Mouse (Mus musculus) megakaryocyte, embryonic 14.5 days (primary cell): ENCODE data around the gene Itk.

Experiments
- FLI1 ChIP-seq: IDR thresholded peaks from 2 replicates; pipeline ENCODE4 v1.6.1; 2012; ENCODE audit warnings: low read length, inconsistent platforms, mixed read lengths
- GATA1 ChIP-seq: IDR thresholded peaks from 3 replicates; pipeline ENCODE4 v1.6.1; 2012; ENCODE audit warnings: mixed read lengths, low read length, inconsistent platforms, borderline replicate concordance

DNA sequence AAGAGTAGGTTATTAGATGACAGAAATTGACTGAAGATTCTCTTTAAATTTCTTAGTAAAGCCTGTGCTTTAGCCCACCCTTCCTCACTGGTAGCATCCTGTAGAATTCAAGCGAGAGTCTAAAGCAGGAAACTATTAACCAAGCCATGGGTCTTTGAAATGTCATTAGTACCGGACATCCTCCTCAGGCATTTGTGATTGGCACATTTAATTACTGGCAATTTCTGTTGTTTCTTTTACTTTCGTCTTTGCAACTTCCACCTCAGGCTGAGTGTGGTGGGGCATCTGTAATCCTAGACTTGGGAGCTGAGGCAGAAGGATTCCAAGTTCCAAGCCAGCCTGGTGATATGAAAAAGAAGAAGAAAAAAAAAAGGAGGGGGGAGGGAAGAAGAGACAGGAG, 23.0 kb downstream of the Itk start:
- TF ChIP-seq GATA1 (no peak), FLI1 (no peak)
